Mouse (Mus musculus): ENCODE measurements around the gene Tinagl1.

DNA sequence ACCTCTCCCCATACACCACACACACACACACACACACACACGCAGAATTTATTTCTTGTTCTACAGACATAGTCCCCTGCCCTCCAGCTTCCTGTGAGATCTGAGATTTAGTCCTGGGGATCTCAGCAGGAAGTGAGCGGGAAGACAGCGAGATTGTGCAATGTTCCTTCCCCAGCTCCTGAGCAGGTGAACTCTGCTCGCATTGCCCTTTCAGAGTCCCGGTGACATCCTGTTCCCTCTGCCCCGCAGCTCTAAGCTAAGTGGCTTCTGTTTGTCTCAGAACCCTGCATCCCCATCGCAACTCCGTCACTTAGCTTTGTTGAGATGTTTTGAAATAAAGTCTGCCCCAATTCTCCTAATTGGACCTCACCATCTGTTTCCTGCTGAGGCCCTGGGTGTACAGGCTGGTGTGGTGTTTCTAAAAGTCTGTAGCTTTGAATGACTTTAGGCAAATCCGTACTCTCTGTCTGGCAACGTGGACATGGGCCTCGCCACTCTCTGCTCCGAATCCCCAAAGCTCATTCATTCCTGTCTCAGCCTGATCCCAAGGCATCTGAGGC lies 18.0 kb downstream of the Tinagl1 start:
- TF ChIP-seq POLR2A (IDR thresholded peaks at IDR 0.05; ENCODE audit: borderline replicate concordance, extremely low read depth, low read depth, low read length) (no peak), CTCF (IDR thresholded peaks at IDR 0.05; ENCODE audit: insufficient read depth, low read length) (no peak)

All from lung, adult 2 months (tissue).